Mouse (Mus musculus) midbrain, postnatal 0 days (tissue): Measurements from ENCODE around the gene Prnd. TPM values are rescaled to one million over a fixed set of nuclear protein-coding genes. Genes with fewer than 3 reads are reported as not detected.
A peak's percentile ranks its signal among the peaks of the same experiment; 100 is the strongest.

Experiments
- ATAC-seq: fragments of 200-750 bp; cut with Nextera tagmentation; 2 replicates; pipeline ENCODE4 v1.8.0; 2017; ENCODE audit warnings: moderate number of reproducible peaks, mild to moderate bottlenecking, moderate TSS enrichment, moderate library complexity; ENCODE audit not compliant: low FRiP score
- DNase-seq: peaks from one replicate; pipeline ENCODE4 v3.0.0-alpha.2; 2015; ENCODE audit warnings: low spot score
- H3K27ac ChIP-seq: fragments of 300-500 bp; sonication (generic); 2 replicates; pipeline ENCODE4 v1.5.1; 2014; ENCODE audit warnings: low read depth, mild to moderate bottlenecking, low read length, mixed read lengths
- H3K27me3 ChIP-seq: fragments of 300-500 bp; sonication (generic); 2 replicates; pipeline ENCODE4 v1.6.1; 2014; ENCODE audit warnings: low read length, control low read depth, mixed read lengths; ENCODE audit not compliant: insufficient read depth
- H3K36me3 ChIP-seq: fragments of 300-500 bp; sonication (generic); 2 replicates; pipeline ENCODE4 v1.6.1; 2014; ENCODE audit warnings: low read length, control low read depth, mixed read lengths; ENCODE audit not compliant: insufficient read depth
- H3K4me1 ChIP-seq: fragments of 300-500 bp; sonication (generic); 2 replicates; pipeline ENCODE4 v1.6.1; 2014; ENCODE audit warnings: mild to moderate bottlenecking, control low read depth, antibody characterized with exemption, low read length, mixed read lengths; ENCODE audit not compliant: insufficient read depth
- H3K4me2 ChIP-seq: fragments of 300-500 bp; sonication (generic); 2 replicates; pipeline ENCODE4 v1.6.1; 2014; ENCODE audit warnings: low read depth, mild to moderate bottlenecking, low read length, mixed read lengths; ENCODE audit not compliant: poor library complexity, severe bottlenecking
- H3K4me3 ChIP-seq: fragments of 300-500 bp; sonication (generic); 2 replicates; pipeline ENCODE4 v1.5.1; 2014; ENCODE audit warnings: low read depth, mild to moderate bottlenecking, low read length, moderate library complexity
- H3K9ac ChIP-seq: fragments of 300-500 bp; sonication (generic); replicated peaks from 2 replicates; pipeline ENCODE4 v1.6.1; 2014; ENCODE audit warnings: mild to moderate bottlenecking, low read length, moderate library complexity, mixed read lengths; ENCODE audit not compliant: poor library complexity, severe bottlenecking
- H3K9me3 ChIP-seq: fragments of 300-500 bp; sonication (generic); 2 replicates; pipeline ENCODE4 v1.6.1; 2016; ENCODE audit warnings: low read length, control low read depth
- CTCF ChIP-seq: IDR thresholded peaks from 2 replicates; pipeline ENCODE4 v1.5.1; 2016; ENCODE audit warnings: antibody characterized with exemption, mild to moderate bottlenecking
- WGBS: fragments of 180-500 bp; shearing (Covaris S2); extraction: QIAGEN DNeasy Blood & Tissue Kit; methylation state at CpG from one replicate; pipeline ENCODE4 v1.1.7; 2014; 5-methylcytosine and 5-hydroxymethylcytosine counted together
- polyA plus RNA-seq: library from polyadenylated mRNA; unstranded; fragments of >200 nt; fragmentation: Nextera tagmentation; extraction: Ambion mirVana; gene quantifications from 2 replicates; pipeline ENCODE4 v1.2.1, GENCODE M21; 2015
- total RNA-seq: library from RNA; depleted of rRNA; stranded (reverse); fragments of >200 nt; gene quantifications from 2 replicates; pipeline ENCODE4 v1.2.3, GENCODE M21; 2014

Prnd gene
- total and polyA plus RNA-seq, 2 experiments from 2014 or later, result 2.5 to 4.8 TPM

DNA sequence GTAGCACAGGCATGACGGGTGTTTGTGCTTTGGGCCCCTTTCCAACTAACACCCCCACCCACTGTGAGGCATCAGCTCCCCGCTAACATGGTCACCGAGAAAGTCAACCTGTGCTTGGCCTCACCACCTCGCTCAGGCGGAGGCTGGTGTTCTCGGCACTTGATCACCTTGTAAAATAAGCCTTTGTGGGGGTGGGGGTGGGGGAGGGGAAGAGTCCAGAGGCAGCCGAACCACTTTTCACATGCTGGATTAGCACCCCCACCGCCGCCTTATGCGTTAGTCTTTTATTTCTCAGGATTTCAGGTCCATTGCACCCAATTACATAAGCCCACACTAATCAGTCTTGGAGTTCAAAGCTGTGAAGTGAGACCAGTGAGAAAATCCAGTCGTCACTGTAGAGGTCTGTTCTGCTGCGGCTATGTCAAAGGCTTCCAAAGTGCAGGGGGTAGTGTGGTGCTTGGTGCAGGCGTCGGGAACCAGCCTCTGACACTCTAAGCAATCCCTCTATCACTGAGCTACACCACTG is 43.0 kb downstream of the Prnd start:
- peak; percentile 14 for DNase-seq

DNA sequence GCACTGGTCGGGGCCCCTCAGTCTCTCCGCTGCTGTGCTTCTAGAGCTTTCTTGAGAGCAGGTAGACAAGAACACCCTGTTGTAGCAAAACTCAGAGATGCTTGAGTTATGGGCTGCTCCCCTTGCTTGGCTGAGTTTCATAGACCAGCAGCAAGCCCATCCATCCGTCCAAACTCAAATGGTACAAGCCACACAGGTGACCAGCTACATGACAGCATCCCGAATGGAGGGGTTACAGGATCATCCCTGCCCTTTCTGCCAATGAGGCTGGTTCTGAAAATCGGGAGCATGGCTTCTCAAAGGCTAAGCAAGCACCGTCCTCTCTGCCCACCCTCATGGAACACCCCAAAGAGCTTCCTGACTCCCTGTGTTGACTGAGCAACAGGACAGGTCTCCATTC is 44.3 kb downstream of the Prnd start:
- DNase-seq, result no peak
- no peak for ATAC-seq
- Histone ChIP-seq H3K27ac (no peak overlapping the region), H3K4me3 (no peak overlapping the region), H3K9ac (no peak overlapping the region), H3K36me3 (peaks cover 14% of the 10 kb centered on the region; the same call in 1 of the 2 replicates), H3K9me3 (no peaks in the 10 kb centered on the region), H3K27me3 (no peaks in the 10 kb centered on the region), H3K4me1 (no peaks in the 10 kb centered on the region), H3K4me2 (no peak overlapping the region)
- TF ChIP-seq CTCF, result no peak
- 93% methylated on average over 6 of the region's 6 CpGs for WGBS

More for the DNA sequence above, 43.0 kb downstream of the Prnd start:
- 0 out of 2 replicates have a peak, but pooled peaks have one; percentile 41 for ATAC-seq
- Histone ChIP-seq H3K27me3 (no peaks in the 10 kb centered on the region), H3K4me3 (no peak overlapping the region), H3K9me3 (no peaks in the 10 kb centered on the region), H3K36me3 (peaks cover 14% of the 10 kb centered on the region; the same call in 1 of the 2 replicates), H3K27ac (no peak overlapping the region), H3K4me1 (no peaks in the 10 kb centered on the region), H3K4me2 (no peak overlapping the region), H3K9ac (no peak overlapping the region)
- 36% methylated on average over 14 of the region's 14 CpGs for WGBS
- no peak for TF ChIP-seq CTCF

DNA sequence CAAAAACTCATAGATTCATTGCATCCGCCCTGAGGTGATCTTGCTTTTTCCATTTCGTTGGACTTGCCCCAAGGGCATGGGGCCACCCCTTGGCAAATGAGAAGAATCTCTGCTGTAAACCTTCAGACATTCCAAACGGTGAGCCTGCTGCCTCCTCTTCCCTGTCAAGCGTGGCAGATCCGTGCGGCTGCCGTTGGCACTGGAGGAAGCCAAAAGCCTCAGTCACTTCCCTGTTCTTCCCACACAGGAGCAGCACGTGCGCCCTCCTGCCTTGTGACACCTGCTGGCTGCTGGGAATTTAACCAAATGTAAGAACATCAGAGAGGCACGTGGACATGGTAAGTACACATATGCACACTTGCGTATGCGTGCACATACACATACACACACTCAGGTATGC is 45.1 kb downstream of the Prnd start:
- DNase-seq (no peak), ATAC-seq (no peak)
- H3K4me3 ChIP-seq, result no peak overlapping the region

DNA sequence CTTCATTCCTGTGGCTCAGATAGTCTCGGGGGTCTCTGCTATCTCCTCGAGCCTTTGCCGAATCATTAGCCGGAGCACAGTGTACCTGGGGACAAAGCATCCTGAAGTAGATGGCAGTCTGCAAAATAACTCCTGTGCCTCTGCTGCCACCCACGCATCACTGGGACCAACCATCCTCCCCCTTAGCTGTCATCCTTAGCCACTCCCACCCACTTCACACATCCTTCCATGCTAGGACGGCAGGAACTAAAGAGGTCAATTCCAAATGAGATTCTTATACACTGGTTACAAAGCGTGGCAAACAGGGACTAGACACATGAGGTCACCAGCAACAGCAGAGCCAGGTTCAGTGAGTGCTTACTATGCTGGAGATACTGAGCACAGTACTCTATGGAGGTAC is 45.7 kb downstream of the Prnd start:
- DNase-seq (no peak), ATAC-seq (no peak)
- Histone ChIP-seq H3K4me1 (no peaks in the 10 kb centered on the region), H3K27ac (no peak overlapping the region), H3K27me3 (no peaks in the 10 kb centered on the region), H3K9me3 (no peaks in the 10 kb centered on the region), H3K36me3 (peaks cover 14% of the 10 kb centered on the region; the same call in 1 of the 2 replicates), H3K4me2 (no peak overlapping the region), H3K4me3 (no peak overlapping the region), H3K9ac (no peak overlapping the region)
- WGBS, result 91% methylated on average over 7 of the region's 7 CpGs
- TF ChIP-seq CTCF, result no peak

More for the DNA sequence above, 45.1 kb downstream of the Prnd start:
- Histone ChIP-seq H3K9me3 (no peaks in the 10 kb centered on the region), H3K4me1 (no peaks in the 10 kb centered on the region), H3K36me3 (peaks cover 14% of the 10 kb centered on the region; the same call in 1 of the 2 replicates), H3K9ac (no peak overlapping the region), H3K4me2 (no peak overlapping the region), H3K27ac (no peak overlapping the region), H3K27me3 (no peaks in the 10 kb centered on the region)
- TF ChIP-seq CTCF, result no peak
- 89% methylated on average over 12 of the region's 12 CpGs for WGBS

DNA sequence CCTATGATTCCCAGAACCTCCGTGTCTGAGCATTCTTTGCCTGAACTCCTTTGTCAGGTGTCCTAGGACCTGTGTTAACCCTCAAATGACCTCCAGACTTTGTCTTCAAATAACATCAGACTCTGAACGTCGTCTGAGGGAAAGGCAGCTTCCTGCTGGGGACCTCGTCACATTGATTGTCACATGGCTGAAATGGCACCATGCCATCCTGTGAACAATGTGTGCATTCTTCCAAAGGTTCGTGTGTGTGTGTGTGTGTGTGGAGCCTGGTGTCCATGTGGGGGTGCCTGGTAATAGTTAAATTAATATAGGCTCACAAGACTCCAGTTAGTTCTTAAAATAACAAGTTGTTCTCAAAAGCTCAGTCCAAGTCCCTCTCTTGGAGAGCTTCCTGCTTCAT is 46.7 kb downstream of the Prnd start:
- Histone ChIP-seq H3K9ac (no peak overlapping the region), H3K4me3 (no peak overlapping the region), H3K4me1 (no peaks in the 10 kb centered on the region), H3K9me3 (no peaks in the 10 kb centered on the region), H3K4me2 (no peak overlapping the region), H3K36me3 (peaks cover 17% of the 10 kb centered on the region; the same call in 1 of the 2 replicates), H3K27ac (no peak overlapping the region), H3K27me3 (no peaks in the 10 kb centered on the region)
- WGBS, result 44% methylated on average over 5 of the region's 5 CpGs
- ATAC-seq, result no peak
- DNase-seq, result peak; percentile 22
- TF ChIP-seq CTCF, result no peak

DNA sequence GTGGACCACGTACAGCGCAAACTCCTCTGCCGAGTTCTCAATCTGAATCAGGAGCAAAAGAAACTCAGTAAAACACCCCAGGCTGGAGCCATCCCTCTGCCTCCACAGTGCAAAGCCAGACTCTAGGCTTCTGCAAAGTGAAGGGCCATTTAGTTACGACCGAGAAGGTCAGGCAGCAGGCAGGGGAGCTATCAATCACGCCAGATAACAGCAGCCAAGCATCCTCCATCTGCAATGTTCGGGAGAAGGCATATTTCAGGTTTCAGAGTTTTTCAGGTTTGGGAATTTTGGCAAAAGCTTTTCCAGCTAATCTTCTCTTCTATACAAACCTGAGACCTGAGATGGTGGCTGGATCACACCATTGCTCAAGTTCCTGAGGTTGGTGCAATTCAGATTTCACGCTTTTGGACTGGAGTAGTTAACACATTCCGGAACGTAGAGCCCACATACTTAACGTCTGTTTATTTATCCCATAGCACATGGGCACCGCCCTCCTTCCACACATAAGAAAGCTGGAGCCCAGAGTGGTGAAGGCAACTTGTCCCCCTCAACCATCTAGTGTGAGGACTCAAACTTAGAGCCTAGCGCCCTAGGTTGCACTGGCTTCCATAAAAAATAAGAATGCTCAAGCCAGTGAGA is 51.2 kb downstream of the Prnd start:
- no peaks in the 10 kb centered on the region for H3K9me3 ChIP-seq
- H3K4me1 ChIP-seq, result no peaks in the 10 kb centered on the region
- H3K4me3 ChIP-seq, result no peak overlapping the region
- H3K9ac ChIP-seq, result no peak overlapping the region
- H3K27ac ChIP-seq, result no peak overlapping the region
- TF ChIP-seq CTCF, result no peak
- DNase-seq (no peak), ATAC-seq (no peak)
- H3K27me3 ChIP-seq, result no peaks in the 10 kb centered on the region
- WGBS, result 93% methylated on average over 13 of the region's 13 CpGs
- no peak overlapping the region for H3K4me2 ChIP-seq
- H3K36me3 ChIP-seq, result peaks cover 7% of the 10 kb centered on the region
